ENCODE assay signal across 24 mouse cellular contexts in the genomic region with DNA sequence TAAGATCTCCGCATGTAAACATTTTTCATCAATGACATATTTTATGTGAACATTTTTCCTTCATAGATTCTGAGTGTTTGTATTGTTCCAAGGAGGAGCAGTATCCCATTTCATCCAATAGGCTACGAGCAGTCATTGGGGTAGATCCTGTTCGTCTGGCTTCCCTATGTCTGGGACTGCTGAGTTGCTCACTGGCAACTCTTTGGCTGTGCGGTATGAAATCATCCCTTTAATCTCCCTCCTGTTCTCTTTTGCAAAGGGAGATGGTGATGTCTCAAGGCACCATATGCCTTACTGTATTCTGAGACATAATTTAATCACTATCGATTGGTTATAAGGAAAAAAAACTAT.
DNase-seq lines count a peak whose midpoint lies in the region; ATAC-seq and TF ChIP-seq lines count a peak whose summit lies in the region.
"Had no signal": no experiment of that assay in that cellular context is flagged by ENCODE, and none has a peak within 500 bp of the region (broad histone marks: within the 10 kb centered on the region; RNA-seq: fewer than 3 reads in every experiment).

No protein-coding gene starts in this region.

- no peak overlapping the region for H3K9ac ChIP-seq in forebrain, embryonic 11.5 days (ENCODE audit: low read length)
- H3K9ac ChIP-seq in forebrain, embryonic 13.5 days: no peak overlapping the region
- no peak overlapping the region for H3K9ac ChIP-seq in neural tube, embryonic 13.5 days
- no peak overlapping the region for H3K9ac ChIP-seq in limb, embryonic 14.5 days (ENCODE audit: low read depth, low read length, severe bottlenecking)
- H3K9ac ChIP-seq: heart, embryonic 13.5 days; hindbrain, embryonic 15.5 days; liver, embryonic 15.5 days; lung, embryonic 15.5 days; neural tube, embryonic 12.5 days had no signal

- no peaks in the 10 kb centered on the region for H3K27me3 ChIP-seq in forebrain, embryonic 11.5 days (ENCODE audit: control insufficient read depth, insufficient read depth, low read length)
- no peaks in the 10 kb centered on the region for H3K27me3 ChIP-seq in forebrain, embryonic 13.5 days
- H3K27me3 ChIP-seq in neural tube, embryonic 13.5 days: no peaks in the 10 kb centered on the region
- H3K27me3 ChIP-seq in limb, embryonic 14.5 days (ENCODE audit: control insufficient read depth, insufficient read depth, low read length): no peaks in the 10 kb centered on the region
- H3K27me3 ChIP-seq: heart, embryonic 13.5 days; hindbrain, embryonic 15.5 days; liver, embryonic 15.5 days; lung, embryonic 15.5 days; neural tube, embryonic 12.5 days had no signal

- no peaks in the 10 kb centered on the region for H3K9me3 ChIP-seq in forebrain, embryonic 11.5 days (ENCODE audit: control insufficient read depth, low read length)
- H3K9me3 ChIP-seq in forebrain, embryonic 13.5 days (replicated peaks): no peaks in the 10 kb centered on the region
- H3K9me3 ChIP-seq in neural tube, embryonic 13.5 days: no peaks in the 10 kb centered on the region
- no peaks in the 10 kb centered on the region for H3K9me3 ChIP-seq in limb, embryonic 14.5 days (ENCODE audit: control insufficient read depth, low read length)
- H3K9me3 ChIP-seq: G1E; heart, embryonic 13.5 days; hindbrain, embryonic 15.5 days; liver, embryonic 15.5 days; lung, embryonic 15.5 days; neural tube, embryonic 12.5 days had no signal

- 63% methylated on average over 5 of the region's 5 CpGs for WGBS in forebrain, embryonic 11.5 days
- 52% methylated on average over 5 of the region's 5 CpGs for WGBS in forebrain, embryonic 13.5 days
- WGBS in neural tube, embryonic 13.5 days: 78% methylated on average over 5 of the region's 5 CpGs
- 55% methylated on average over 5 of the region's 5 CpGs for WGBS in limb, embryonic 14.5 days

- H3K4me1 ChIP-seq in forebrain, embryonic 11.5 days (replicated peaks; ENCODE audit: control insufficient read depth, insufficient read depth, low read length): no peaks in the 10 kb centered on the region
- peaks cover 8% of the 10 kb centered on the region for H3K4me1 ChIP-seq in forebrain, embryonic 13.5 days
- H3K4me1 ChIP-seq in neural tube, embryonic 13.5 days (replicated peaks): peaks cover 8% of the 10 kb centered on the region
- 0 out of 2 replicates have a peak, but pooled peaks cover 3% of the 10 kb centered on the region for H3K4me1 ChIP-seq in limb, embryonic 14.5 days (ENCODE audit: control insufficient read depth, insufficient read depth, low read length)
- H3K4me1 ChIP-seq: hindbrain, embryonic 15.5 days; liver, embryonic 15.5 days; lung, embryonic 15.5 days; neural tube, embryonic 12.5 days had no signal

- ATAC-seq in forebrain, embryonic 11.5 days (replicated peaks; ENCODE audit: low FRiP score): peak; percentile 49
- no peak for ATAC-seq in forebrain, embryonic 13.5 days
- 0 out of 2 replicates have a peak, but pooled peaks have one; percentile 15 for ATAC-seq in neural tube, embryonic 13.5 days (ENCODE audit: low read depth)
- ATAC-seq in limb, embryonic 14.5 days (ENCODE audit: low FRiP score, low read depth): peak; percentile 60
- ATAC-seq: inflammation-experienced regulatory T-cells, adult 6 months had no signal

- no peaks in the 10 kb centered on the region for H3K36me3 ChIP-seq in forebrain, embryonic 11.5 days (ENCODE audit: control insufficient read depth, insufficient read depth, low read length)
- no peaks in the 10 kb centered on the region for H3K36me3 ChIP-seq in forebrain, embryonic 13.5 days (ENCODE audit: poor library complexity, severe bottlenecking)
- H3K36me3 ChIP-seq in neural tube, embryonic 13.5 days: no peaks in the 10 kb centered on the region
- H3K36me3 ChIP-seq in limb, embryonic 14.5 days (ENCODE audit: control insufficient read depth, insufficient read depth, low read length): no peaks in the 10 kb centered on the region
- H3K36me3 ChIP-seq: G1E; heart, embryonic 13.5 days; hindbrain, embryonic 15.5 days; liver, embryonic 15.5 days; lung, embryonic 15.5 days; neural tube, embryonic 12.5 days had no signal

- H3K4me3 ChIP-seq in forebrain, embryonic 11.5 days (ENCODE audit: low read depth, low read length): no peak overlapping the region
- H3K4me3 ChIP-seq in forebrain, embryonic 13.5 days: no peak overlapping the region
- no peak overlapping the region for H3K4me3 ChIP-seq in neural tube, embryonic 13.5 days
- H3K4me3 ChIP-seq in limb, embryonic 14.5 days (replicated peaks; ENCODE audit: low read length): no peak overlapping the region
- H3K4me3 ChIP-seq: heart, embryonic 13.5 days; hindbrain, embryonic 15.5 days; liver, embryonic 15.5 days; lung, embryonic 15.5 days; neural tube, embryonic 12.5 days had no signal

- no peak overlapping the region for H3K4me2 ChIP-seq in forebrain, embryonic 11.5 days (ENCODE audit: low read depth, low read length, severe bottlenecking)
- no peak overlapping the region for H3K4me2 ChIP-seq in forebrain, embryonic 13.5 days
- H3K4me2 ChIP-seq in neural tube, embryonic 13.5 days: no peak overlapping the region
- no peak overlapping the region for H3K4me2 ChIP-seq in limb, embryonic 14.5 days (replicated peaks; ENCODE audit: low read depth, low read length, severe bottlenecking)
- H3K4me2 ChIP-seq: heart, embryonic 13.5 days; hindbrain, embryonic 15.5 days; liver, embryonic 15.5 days; lung, embryonic 15.5 days; midbrain, embryonic 11.5 days; neural tube, embryonic 12.5 days had no signal

- H3K27ac ChIP-seq in forebrain, embryonic 11.5 days (ENCODE audit: low read depth, low read length): no peak overlapping the region
- H3K27ac ChIP-seq in forebrain, embryonic 13.5 days: no peak overlapping the region
- H3K27ac ChIP-seq in neural tube, embryonic 13.5 days (replicated peaks): no peak overlapping the region
- no peak overlapping the region for H3K27ac ChIP-seq in limb, embryonic 14.5 days (replicated peaks; ENCODE audit: low read depth, low read length)
- H3K27ac ChIP-seq: heart, embryonic 13.5 days; hindbrain, embryonic 15.5 days; liver, embryonic 15.5 days; lung, embryonic 15.5 days; neural tube, embryonic 12.5 days had no signal

- no peak for TF ChIP-seq POLR2A in limb, embryonic 14.5 days (IDR thresholded peaks at IDR 0.05; ENCODE audit: borderline replicate concordance, extremely low read depth, insufficient read depth, insufficient read length)

- DNase-seq in forebrain, embryonic 11.5 days (ENCODE audit: low spot score): no peak
- no peak for DNase-seq in neural tube, embryonic 10.5 days (ENCODE audit: extremely low spot score, low spot score)
- no peak for DNase-seq in limb, embryonic 14.5 days (ENCODE audit: low spot score)
- no peak for DNase-seq in gastrocnemius, postnatal 10 days
- no peak for DNase-seq in left cerebral cortex, postnatal 10 days (ENCODE audit: extremely low spot score in 1 of 2, low spot score in 2 of 2)
- DNase-seq: adrenal gland, adult 8-10 months; cerebellum, adult 2 months; cerebellum, postnatal 14 days; heart, postnatal 10 days; kidney, adult 11 months; kidney, postnatal 14 days; layer of hippocampus, adult 9-11 months; right cerebral cortex, postnatal 25 days; thymus, postnatal 4 days had no signal

- intact Hi-C loops in left cerebral cortex, postnatal 10 days (cut with DNase I): no loop called here
